In the genomic region with DNA sequence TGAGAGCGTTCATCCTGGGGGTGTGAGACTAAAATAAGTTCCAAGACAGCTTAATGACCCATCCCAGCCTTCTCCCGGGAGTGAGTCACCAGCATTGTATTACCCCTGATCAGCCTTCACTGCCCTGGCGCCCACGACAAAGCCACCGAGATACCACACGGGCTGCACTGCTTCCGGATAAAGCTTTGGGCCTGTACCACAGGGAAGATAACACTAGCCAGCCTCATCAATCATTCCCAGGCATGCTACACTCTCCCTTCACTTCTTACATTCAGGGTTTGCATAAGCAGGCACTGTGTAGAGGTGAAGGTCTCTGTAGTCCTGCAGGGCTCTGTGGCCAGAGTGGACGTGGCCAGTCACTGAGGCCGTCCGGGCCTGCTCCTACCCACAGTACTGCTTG, we compare ENCODE assay signal across 9 mouse cellular contexts. TPM values are rescaled to one million over a fixed set of nuclear protein-coding genes. Genes with fewer than 3 reads are reported as not detected.
DNase-seq lines count a peak whose midpoint lies in the region; ATAC-seq lines count a peak whose summit lies in the region.
"Had no signal": no experiment of that assay in that cellular context is flagged by ENCODE, and none has a peak within 500 bp of the region (broad histone marks: within the 10 kb centered on the region; RNA-seq: fewer than 3 reads in every experiment).

No protein-coding gene starts in this region.

- peak; percentile 44; the same call in 1 of the 2 replicates for ATAC-seq in heart, embryonic 12.5 days (ENCODE audit: insufficient number of reproducible peaks, low FRiP score)
- ATAC-seq in liver, embryonic 15.5 days (ENCODE audit: insufficient read depth), result peak; percentile 22; the same call in 1 of the 2 replicates

- no peaks in the 10 kb centered on the region for H3K27me3 ChIP-seq in heart, embryonic 12.5 days (replicated peaks)
- no peaks in the 10 kb centered on the region for H3K27me3 ChIP-seq in liver, embryonic 15.5 days
- H3K27me3 ChIP-seq: limb, embryonic 12.5 days had no signal

- no peak for DNase-seq in heart, adult 18-20 months
- peak; percentile 87 for DNase-seq in 416B (ENCODE audit: low read depth)
- DNase-seq in adrenal gland, postnatal 36 days, result peak; percentile 58 to 65
- DNase-seq in right cerebral cortex, adult 18-20 months, result no peak
- DNase-seq in frontal cortex, adult 2 months (ENCODE audit: extremely low spot score in 1 of 2, low spot score in 1 of 2), result no peak
- no peak for DNase-seq in testis, postnatal 10 days (ENCODE audit: low spot score)

- no peaks in the 10 kb centered on the region for H3K36me3 ChIP-seq in heart, embryonic 12.5 days
- no peaks in the 10 kb centered on the region for H3K36me3 ChIP-seq in liver, embryonic 15.5 days (replicated peaks)
- H3K36me3 ChIP-seq: limb, embryonic 12.5 days had no signal

- WGBS in heart, embryonic 12.5 days, result 16% methylated on average over 10 of the region's 10 CpGs
- WGBS in liver, embryonic 15.5 days (ENCODE audit: insufficient replicate concordance), result 28% methylated on average over 10 of the region's 10 CpGs

- peaks cover 20% of the 10 kb centered on the region for H3K4me1 ChIP-seq in heart, embryonic 12.5 days (replicated peaks)
- H3K4me1 ChIP-seq in liver, embryonic 15.5 days (replicated peaks), result no peaks in the 10 kb centered on the region; the same call in none of the 2 replicates

- no peak overlapping the region for H3K4me3 ChIP-seq in heart, embryonic 12.5 days
- H3K4me3 ChIP-seq in liver, embryonic 15.5 days (replicated peaks), result no peak overlapping the region
- H3K4me3 ChIP-seq: limb, embryonic 12.5 days had no signal

- no peak overlapping the region for H3K4me2 ChIP-seq in heart, embryonic 12.5 days
- no peak overlapping the region for H3K4me2 ChIP-seq in liver, embryonic 15.5 days
- H3K4me2 ChIP-seq: limb, embryonic 12.5 days had no signal

- H3K27ac ChIP-seq in heart, embryonic 12.5 days (ENCODE audit: poor library complexity, severe bottlenecking), result peak overlapping the region; percentile 48
- no peak overlapping the region for H3K27ac ChIP-seq in liver, embryonic 15.5 days (replicated peaks)
- H3K27ac ChIP-seq: limb, embryonic 12.5 days had no signal

- H3K9me3 ChIP-seq in heart, embryonic 12.5 days (replicated peaks), result no peaks in the 10 kb centered on the region
- no peaks in the 10 kb centered on the region for H3K9me3 ChIP-seq in liver, embryonic 15.5 days (replicated peaks)
- H3K9me3 ChIP-seq: limb, embryonic 12.5 days had no signal

- no peak overlapping the region for H3K9ac ChIP-seq in heart, embryonic 12.5 days
- H3K9ac ChIP-seq in liver, embryonic 15.5 days, result no peak overlapping the region
- H3K9ac ChIP-seq: limb, embryonic 12.5 days had no signal

RNA-seq across cellular contexts. Expression of gene Tob1, which starts 21.7 kb away (rescaled TPM):
- 34.9 and 35.2 TPM in 2 replicates for polyA plus RNA-seq in heart, embryonic 12.5 days (2016; fragmentation: Nextera tagmentation; extraction: Ambion mirVana)
- 10 to 100 TPM; 47.5 to 50.4 TPM for total RNA-seq in heart, adult 18-20 months (2021)
- total RNA-seq in adrenal gland, postnatal 36 days (2021), result 100 to 1,000 TPM; 290 to 355 TPM
- polyA plus RNA-seq in liver, embryonic 15.5 days (2015; fragmentation: Nextera tagmentation; extraction: Ambion mirVana), result 12.8 and 13.0 TPM in 2 replicates
- 44.4 and 45.5 TPM in 2 replicates for polyA plus RNA-seq in frontal cortex, adult 2 months (2012; rRNA removed)

RNA-seq across cellular contexts. Expression of gene Wfikkn2, which starts 56.2 kb away (rescaled TPM):
- 2.0 and 2.5 TPM in 2 replicates for polyA plus RNA-seq in heart, embryonic 12.5 days (2016; fragmentation: Nextera tagmentation; extraction: Ambion mirVana)
- total RNA-seq in heart, adult 18-20 months (2021), result 1 to 10 TPM; 5.8 to 6.6 TPM
- total RNA-seq in adrenal gland, postnatal 36 days (2021), result 1 to 10 TPM in 1 of 2 experiments, under 1 TPM in 1; 0.46 to 1.3 TPM
- 0.15 TPM in 2 replicates for polyA plus RNA-seq in liver, embryonic 15.5 days (2015; fragmentation: Nextera tagmentation; extraction: Ambion mirVana)
- polyA plus RNA-seq in frontal cortex, adult 2 months (2012; rRNA removed), result 1.2 and 1.3 TPM in 2 replicates

Comparison
In these comparisons a context has a peak if more than half of its experiments do, and no peak if none do; other contexts are left out.
1. DNase-seq: peak in 416B (single experiment) and adrenal gland, postnatal 36 days (2 of 2); none in heart, adult 18-20 months (0 of 2), right cerebral cortex, adult 18-20 months (single experiment), frontal cortex, adult 2 months (0 of 2) and testis, postnatal 10 days (single experiment).